Comparison of ENCODE assay signal across 26 mouse cellular contexts in genomic region chr5:97387622-97388021, GRCm38 (mm10). TPM values are rescaled to one million over a fixed set of nuclear protein-coding genes. Genes with fewer than 3 reads are reported as not detected.
DNase-seq lines count a peak whose midpoint lies in the region; ATAC-seq lines count a peak whose summit lies in the region.
"Had no signal": no experiment of that assay in that cellular context is flagged by ENCODE, and none has a peak within 500 bp of the region (broad histone marks: within the 10 kb centered on the region; RNA-seq: fewer than 3 reads in every experiment).

No protein-coding gene starts in this region.

- H3K36me3 ChIP-seq in heart, embryonic 14.5 days (ENCODE audit: control insufficient read depth, insufficient read depth, low read length), result no peaks in the 10 kb centered on the region
- H3K36me3 ChIP-seq: kidney, embryonic 15.5 days had no signal

- peaks cover 0 to 12% of the 10 kb centered on the region in 2 experiments for H3K4me1 ChIP-seq in heart, embryonic 14.5 days (ENCODE audit: control insufficient read depth in 2 of 2, insufficient read depth in 2 of 2, low read length in 2 of 2)
- H3K4me1 ChIP-seq: kidney, embryonic 15.5 days had no signal

- peak overlapping the region; percentile 60 for H3K4me2 ChIP-seq in heart, embryonic 14.5 days (ENCODE audit: low read length)
- H3K4me2 ChIP-seq: kidney, embryonic 15.5 days had no signal

- no peaks in the 10 kb centered on the region for H3K27me3 ChIP-seq in heart, embryonic 14.5 days (ENCODE audit: control insufficient read depth, insufficient read depth, low read length)
- H3K27me3 ChIP-seq: kidney, embryonic 15.5 days had no signal

- WGBS in heart, embryonic 14.5 days, result 18% methylated on average over 6 of the region's 6 CpGs

- H3K4me3 ChIP-seq in heart, embryonic 14.5 days (ENCODE audit: control insufficient read depth in 1 of 2, insufficient read depth in 1 of 2, low read depth in 1 of 2, low read length in 2 of 2), result peak overlapping the region; percentile 16 to 24; a peak in 3 of 4 replicates
- H3K4me3 ChIP-seq: gastrocnemius, adult 2 months; kidney, embryonic 15.5 days had no signal

- H3K27ac ChIP-seq in heart, embryonic 14.5 days (replicated peaks in 1 of 2; ENCODE audit: control insufficient read depth in 1 of 2, insufficient read depth in 1 of 2, low read depth in 2 of 2, low read length in 2 of 2), result 0 out of 4 replicates have a peak overlapping the region, but pooled peaks of 1 of the 2 experiments have one; percentile 35
- H3K27ac ChIP-seq: gastrocnemius, adult 2 months; kidney, embryonic 15.5 days had no signal

- intact Hi-C loops in heart, postnatal 25 days (cut with DNase I), result no loop called here
- intact Hi-C loops in gastrocnemius, postnatal 14 days (cut with DNase I; ENCODE audit: low total_unique reads), result no loop called here

- no peaks in the 10 kb centered on the region for H3K9me3 ChIP-seq in heart, embryonic 14.5 days (ENCODE audit: control insufficient read depth, low read length)
- H3K9me3 ChIP-seq: kidney, embryonic 15.5 days had no signal

- ATAC-seq in heart, embryonic 14.5 days (ENCODE audit: insufficient number of reproducible peaks, insufficient read depth, low FRiP score, low read depth), result no peak
- ATAC-seq: hindbrain, embryonic 16.5 days; intestine, postnatal 0 days had no signal

- peak overlapping the region; percentile 7; the same call in 1 of the 2 replicates for H3K9ac ChIP-seq in heart, embryonic 14.5 days (ENCODE audit: low read length)
- H3K9ac ChIP-seq: kidney, embryonic 15.5 days had no signal

- no peak for DNase-seq in heart, postnatal 25 days (ENCODE audit: low spot score)
- peak; percentile 6 for DNase-seq in right cerebral cortex, adult 18-20 months
- DNase-seq in right cerebral cortex, postnatal 14 days, result no peak
- peak; percentile 17 to 19 for DNase-seq in frontal cortex, postnatal 36 days (ENCODE audit: low spot score in 2 of 2)
- no peak for DNase-seq in gastrocnemius, postnatal 14 days
- no peak for DNase-seq in gastrocnemius, postnatal 4 days (ENCODE audit: low spot score in 2 of 2)
- DNase-seq: cerebellum, adult 2 months; gastrocnemius, adult 2 months; liver; lung, postnatal 36 days; retina, postnatal 1 day; spleen, adult 18-20 months; thymus, postnatal 25 days had no signal

RNA-seq across cellular contexts. Expression of gene Naa11, which starts 4.6 kb away (rescaled TPM):
- not detected in 2 replicates for polyA plus RNA-seq in heart, embryonic 14.5 days (2014; fragmentation: Nextera tagmentation; extraction: Ambion mirVana)
- not detected for total RNA-seq in heart, postnatal 25 days (2021)
- total RNA-seq in gastrocnemius, postnatal 14 days (2021), result not detected
- total RNA-seq in gastrocnemius, postnatal 4 days (2021), result not detected
- total RNA-seq: adrenal gland, adult 18-20 months; adrenal gland, postnatal 4 days; gastrocnemius, adult 2 months; hematopoietic stem cell, adult 5-6 weeks; layer of hippocampus, postnatal 25 days; left cerebral cortex, postnatal 36 days; megakaryocyte-erythroid progenitor cell, adult 5-6 weeks had no signal
- polyA plus RNA-seq: cerebellum, adult 2 months; forebrain, embryonic 11.5 days; hindbrain, embryonic 16.5 days; kidney, embryonic 15.5 days; large intestine, adult 2 months; liver, embryonic 16.5 days had no signal

Comparison
In these comparisons a context has a peak if more than half of its experiments do, and no peak if none do; other contexts are left out.
1. DNase-seq: peak in right cerebral cortex, adult 18-20 months (single experiment) and frontal cortex, postnatal 36 days (2 of 2); none in heart, postnatal 25 days (single experiment), right cerebral cortex, postnatal 14 days (single experiment), gastrocnemius, postnatal 14 days (single experiment) and gastrocnemius, postnatal 4 days (0 of 2).